Mouse (Mus musculus) limb, embryonic 14.5 days (tissue): Measurements from ENCODE around the gene Slc6a8. TPM values are rescaled to one million over a fixed set of nuclear protein-coding genes. Genes with fewer than 3 reads are reported as not detected.

Source experiments
- ATAC-seq: fragments of 200-750 bp; cut with Nextera tagmentation; 2 replicates; pipeline ENCODE4 v1.8.0; 2017; ENCODE audit warnings: low read depth, moderate number of reproducible peaks, moderate TSS enrichment; ENCODE audit not compliant: low FRiP score
- DNase-seq: peaks from one replicate; pipeline ENCODE4 v3.0.0-alpha.2; 2015; ENCODE audit warnings: low spot score
- H3K27ac ChIP-seq: fragments of 300-500 bp; sonication (generic); replicated peaks from 2 replicates; pipeline ENCODE4 v1.5.1; 2014; ENCODE audit warnings: low read depth, mild to moderate bottlenecking, low read length, moderate library complexity, mixed read lengths
- H3K27me3 ChIP-seq: fragments of 300-500 bp; sonication (generic); 2 replicates; pipeline ENCODE4 v1.6.1; 2014; ENCODE audit warnings: low read length, mixed read lengths; ENCODE audit not compliant: control insufficient read depth, insufficient read depth
- H3K36me3 ChIP-seq: fragments of 300-500 bp; sonication (generic); 2 replicates; pipeline ENCODE4 v1.6.1; 2014; ENCODE audit warnings: mild to moderate bottlenecking, low read length, moderate library complexity, mixed read lengths; ENCODE audit not compliant: control insufficient read depth, insufficient read depth
- H3K4me1 ChIP-seq: fragments of 300-500 bp; sonication (generic); 2 replicates; pipeline ENCODE4 v1.6.1; 2014; ENCODE audit warnings: antibody characterized with exemption, low read length, mixed read lengths; ENCODE audit not compliant: control insufficient read depth, insufficient read depth
- H3K4me2 ChIP-seq: fragments of 300-500 bp; sonication (generic); replicated peaks from 2 replicates; pipeline ENCODE4 v1.6.1; 2014; ENCODE audit warnings: low read depth, mild to moderate bottlenecking, low read length, moderate library complexity; ENCODE audit not compliant: severe bottlenecking
- H3K4me3 ChIP-seq: fragments of 300-500 bp; sonication (generic); replicated peaks from 2 replicates; pipeline ENCODE4 v1.5.1; 2014; ENCODE audit warnings: low read length
- H3K9ac ChIP-seq: fragments of 300-500 bp; sonication (generic); 2 replicates; pipeline ENCODE4 v1.6.1; 2014; ENCODE audit warnings: mild to moderate bottlenecking, low read depth, low read length, moderate library complexity; ENCODE audit not compliant: severe bottlenecking
- H3K9me3 ChIP-seq: fragments of 300-500 bp; sonication (generic); 2 replicates; pipeline ENCODE4 v1.6.1; 2016; ENCODE audit warnings: low read length; ENCODE audit not compliant: control insufficient read depth
- POLR2A ChIP-seq: fragments of 200-500 bp; IDR thresholded peaks from 2 replicates; pipeline ENCODE4 v1.8.0; 2012; ENCODE audit warnings: inconsistent platforms, mild to moderate bottlenecking, moderate library complexity, borderline replicate concordance; ENCODE audit not compliant: insufficient read depth, insufficient read length; ENCODE audit errors: extremely low read depth
- WGBS: fragments of 180-500 bp; shearing (Covaris S2); extraction: QIAGEN DNeasy Blood & Tissue Kit; methylation state at CpG from one replicate; pipeline ENCODE4 v1.1.7; 2014; 5-methylcytosine and 5-hydroxymethylcytosine counted together
- polyA plus RNA-seq, 2 experiments: library from polyadenylated mRNA; depleted of rRNA in 1 of 2; stranded (reverse) in 1 of 2; unstranded in 1 of 2; fragments of >200 nt; fragmentation: Nextera tagmentation in 1 of 2; extraction: Ambion mirVana in 1 of 2; gene quantifications; 2 replicates each; pipeline versions ENCODE4 v1.2.1 to v1.2.3; 2012 to 2014

Slc6a8 gene
- polyA plus RNA-seq, 2 experiments: 11.9 to 71.9 TPM

GRCm38 (mm10) chrX:73663143-73663542 is 9.8 kb upstream of the Slc6a8 start:
- Histone ChIP-seq H3K9ac (no peak overlapping the region), H3K27me3 (no peaks in the 10 kb centered on the region), H3K9me3 (no peaks in the 10 kb centered on the region), H3K4me3 (no peak overlapping the region), H3K4me1 (no peaks in the 10 kb centered on the region), H3K36me3 (no peaks in the 10 kb centered on the region), H3K4me2 (no peak overlapping the region), H3K27ac (no peak overlapping the region)
- DNase-seq (no peak), ATAC-seq (no peak)
- no peak for TF ChIP-seq POLR2A

- Histone ChIP-seq H3K36me3 (peaks cover 6% of the 10 kb centered on the region; the same call in 1 of the 2 replicates), H3K4me1 (0 out of 2 replicates have a peak, but pooled peaks cover 3% of the 10 kb centered on the region), H3K4me2 (peak overlapping the region; percentile 64), H3K9me3 (no peaks in the 10 kb centered on the region), H3K9ac (no peak overlapping the region), H3K4me3 (no peak overlapping the region), H3K27me3 (no peaks in the 10 kb centered on the region), H3K27ac (no peak overlapping the region)
- no peak for TF ChIP-seq POLR2A
- 57% methylated on average over 4 of the region's 4 CpGs for WGBS
- peak; percentile 66; the same call in 1 of the 2 replicates for ATAC-seq
- peak; percentile 44 for DNase-seq
These were observed 919 bp upstream of the Slc6a8 start for GRCm38 (mm10) chrX:73672031-73672431.

GRCm38 (mm10) chrX:73673619-73673967 is 643 bp downstream of the Slc6a8 start:
- Histone ChIP-seq H3K36me3 (peaks cover 9% of the 10 kb centered on the region; the same call in 1 of the 2 replicates), H3K9me3 (no peaks in the 10 kb centered on the region), H3K27ac (peak overlapping the region; percentile 58), H3K27me3 (no peaks in the 10 kb centered on the region), H3K4me2 (peak overlapping the region; percentile 64), H3K4me1 (0 out of 2 replicates have a peak, but pooled peaks cover 3% of the 10 kb centered on the region), H3K4me3 (peak overlapping the region; percentile 55), H3K9ac (peak overlapping the region; percentile 76)
- ATAC-seq: no peak
- WGBS: 9% methylated on average over 11 of the region's 42 CpGs
- DNase-seq: no peak
- no peak for TF ChIP-seq POLR2A

- no peaks in the 10 kb centered on the region for H3K27me3 ChIP-seq
- peak overlapping the region; percentile 76 for H3K9ac ChIP-seq
- peak overlapping the region; percentile 55 for H3K4me3 ChIP-seq
- 33% methylated on average over 15 of the region's 20 CpGs for WGBS
- peak overlapping the region; percentile 64 for H3K4me2 ChIP-seq
- 0 out of 2 replicates have a peak, but pooled peaks cover 3% of the 10 kb centered on the region for H3K4me1 ChIP-seq
- TF ChIP-seq POLR2A: no peak
- ATAC-seq (no peak), DNase-seq (no peak)
- H3K9me3 ChIP-seq: no peaks in the 10 kb centered on the region
- H3K27ac ChIP-seq: 0 out of 2 replicates have a peak overlapping the region, but pooled peaks have one; percentile 58
- H3K36me3 ChIP-seq: peaks cover 13% of the 10 kb centered on the region; the same call in 1 of the 2 replicates
These were observed 1.2 kb downstream of the Slc6a8 start for GRCm38 (mm10) chrX:73673968-73674661.

- ATAC-seq (no peak), DNase-seq (no peak)
- H3K4me2 ChIP-seq: peak overlapping the region; percentile 64; the same call in 1 of the 2 replicates
- no peaks in the 10 kb centered on the region for H3K27me3 ChIP-seq
- no peak overlapping the region for H3K4me3 ChIP-seq
- H3K9ac ChIP-seq: no peak overlapping the region
- H3K4me1 ChIP-seq: 0 out of 2 replicates have a peak, but pooled peaks cover 3% of the 10 kb centered on the region
- no peak for TF ChIP-seq POLR2A
- peaks cover 19% of the 10 kb centered on the region; the same call in 1 of the 2 replicates for H3K36me3 ChIP-seq
- 74% methylated on average over 2 of the region's 2 CpGs for WGBS
- H3K27ac ChIP-seq: no peak overlapping the region
- H3K9me3 ChIP-seq: no peaks in the 10 kb centered on the region
These were observed 2.3 kb downstream of the Slc6a8 start for GRCm38 (mm10) chrX:73675231-73675630.
